Mouse (Mus musculus): ENCODE measurements at regions not wholly inside any gene's neighbourhood (a gene's known extent, or its start where the extent isn't known, plus 50 kb on each side); places are given as distances from the start of the nearest gene placed in this dataset.

DNA sequence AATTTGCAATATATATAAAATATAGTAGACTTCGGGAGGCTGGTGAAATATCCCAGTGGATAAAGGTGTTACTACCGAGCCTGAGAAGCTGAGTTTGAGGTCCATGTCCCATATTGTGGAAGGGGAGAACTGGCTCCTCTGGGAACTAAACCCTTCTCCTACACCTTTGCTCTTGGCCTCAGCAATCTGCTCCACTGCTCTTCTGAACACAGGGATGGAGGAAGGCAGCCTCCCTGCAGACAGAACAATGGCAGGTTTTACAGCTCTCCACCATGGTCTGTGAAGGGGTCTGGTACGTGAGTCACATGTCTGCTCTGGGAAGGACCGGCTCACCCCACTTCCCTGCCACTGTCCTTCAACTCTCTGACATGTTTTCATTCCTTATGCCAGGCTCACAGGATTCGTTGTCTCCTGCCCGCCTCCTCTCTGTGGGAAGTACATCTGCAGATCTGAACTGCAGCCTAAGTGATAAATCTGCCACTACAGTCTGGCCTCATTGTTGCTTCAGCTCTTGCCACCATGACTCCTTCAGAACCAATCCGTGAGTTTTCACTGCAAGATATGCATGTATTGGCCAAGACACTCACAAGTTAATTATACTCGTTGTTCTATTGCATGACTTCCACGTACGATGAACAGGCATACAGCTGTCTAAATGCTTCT lies 220.0 kb upstream of the Gm9767 start:
- no peak for ATAC-seq

DNA sequence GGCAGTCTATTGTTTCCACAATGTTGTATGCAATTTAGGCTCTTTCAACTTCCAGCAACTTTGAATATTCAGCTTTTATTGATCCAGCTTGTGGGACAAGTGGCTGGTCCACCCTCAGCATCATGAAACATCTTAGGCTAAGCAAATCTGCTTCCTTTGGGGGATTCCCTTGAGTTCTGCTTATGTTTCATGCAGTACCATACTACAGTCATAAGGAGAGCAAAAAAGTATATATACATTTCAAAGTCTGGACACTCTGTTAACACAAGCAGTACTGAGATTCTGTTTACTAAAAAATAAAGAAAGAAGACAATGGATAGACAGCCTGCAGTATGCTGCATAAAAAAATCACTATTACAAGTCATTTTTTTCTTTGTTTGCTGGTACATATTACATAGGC lies 233.7 kb upstream of the Gm9767 start:
- no peak for ATAC-seq

DNA sequence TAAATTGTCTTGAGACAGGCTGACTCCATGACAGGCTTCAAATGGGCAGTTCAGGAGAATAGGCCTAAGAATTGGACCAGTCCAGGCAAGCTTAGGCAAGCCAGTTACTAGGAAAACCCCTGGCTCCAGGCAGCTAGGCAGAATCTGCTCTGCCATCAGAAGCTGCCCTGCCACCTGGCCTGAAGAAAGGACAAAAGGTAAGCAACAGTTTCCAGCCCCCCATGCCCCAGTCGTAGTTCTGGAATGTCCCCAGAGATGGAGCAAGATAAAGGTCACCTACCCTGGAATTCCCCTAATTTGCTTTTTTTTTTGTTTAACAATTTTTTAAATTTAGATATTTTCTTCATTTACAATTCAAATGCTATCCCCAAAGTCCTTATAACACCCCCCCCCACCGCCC lies 248.8 kb upstream of the Gm9767 start:
- ATAC-seq, result no peak

DNA sequence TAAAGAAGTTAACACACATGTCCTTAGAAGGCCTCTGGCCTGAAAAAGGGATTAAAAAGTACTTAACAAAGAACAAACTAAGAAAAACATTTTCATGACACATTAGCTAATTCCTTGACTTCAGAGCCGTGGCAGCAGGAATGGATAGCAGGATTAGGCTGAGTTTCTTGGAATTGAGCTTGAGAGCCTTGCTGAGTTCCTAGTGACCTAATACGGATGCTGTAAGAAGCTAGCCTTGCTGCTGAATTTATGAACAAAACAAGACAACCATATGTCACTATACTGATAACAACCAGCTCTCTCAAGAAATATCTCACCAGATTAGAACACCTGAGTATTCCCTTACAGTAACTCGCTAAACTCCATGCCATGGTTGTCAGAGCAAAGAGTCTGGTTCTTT lies 268.2 kb upstream of the Smlr1 start:
- ATAC-seq, result no peak

DNA sequence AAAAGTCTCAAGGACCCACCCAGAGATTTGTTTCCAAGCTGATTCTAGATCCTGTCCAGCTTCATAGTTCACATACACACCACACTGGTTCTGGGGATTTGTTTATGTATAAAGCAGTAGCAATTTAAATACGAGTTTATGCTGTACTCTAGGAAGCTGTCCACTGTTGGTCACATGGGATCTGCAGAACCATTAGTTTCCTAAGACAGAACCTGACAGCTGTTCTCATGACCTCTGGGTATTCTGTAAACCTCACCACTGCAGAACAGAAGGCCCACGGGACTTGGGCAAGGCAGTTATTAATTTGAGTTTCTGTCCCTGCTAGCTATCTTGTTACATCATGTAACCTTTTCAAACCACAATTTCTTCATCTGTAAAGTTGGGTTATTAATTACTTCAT lies 265.4 kb upstream of the Smlr1 start:
- ATAC-seq, result no peak

DNA sequence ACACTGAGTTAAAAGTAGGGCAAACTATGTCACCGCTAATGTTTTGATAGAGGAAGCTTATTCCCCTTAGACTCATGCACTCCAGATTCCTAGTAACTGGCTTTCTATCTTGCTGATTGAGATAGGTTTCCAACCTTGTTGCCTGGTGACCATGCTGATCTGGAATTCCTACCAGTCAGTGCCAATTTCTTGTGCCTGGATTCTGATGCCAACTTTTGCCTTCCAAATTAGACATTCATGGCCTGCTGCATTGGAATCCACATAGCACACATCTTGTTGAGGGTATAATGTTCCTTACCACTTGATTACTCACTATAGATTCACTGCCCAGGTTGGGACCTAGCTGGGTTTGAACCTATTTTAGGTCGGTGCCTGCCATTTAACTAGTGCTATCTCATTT lies 262.8 kb upstream of the Smlr1 start:
- ATAC-seq, result no peak

DNA sequence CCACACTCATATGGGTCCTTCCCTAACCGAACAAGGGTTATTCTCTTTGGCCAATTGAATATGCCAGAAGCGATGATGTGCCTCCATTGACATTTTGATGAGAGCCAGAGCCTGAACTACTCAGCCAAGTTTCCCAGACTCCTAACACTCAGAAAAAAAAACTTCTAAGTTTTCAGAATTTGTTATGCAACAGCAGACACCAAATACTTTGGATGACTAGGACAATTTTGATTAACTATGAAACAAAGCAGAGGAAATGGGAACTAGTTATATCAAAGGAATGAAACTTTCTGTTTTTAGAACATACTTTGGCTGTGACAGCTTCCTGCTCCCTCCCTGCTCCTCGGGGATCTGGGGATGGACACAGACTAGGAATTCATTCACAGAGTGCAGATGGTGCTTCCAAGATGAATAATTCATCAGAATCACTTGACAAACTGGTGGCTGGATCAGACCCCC lies 254.3 kb upstream of the Smlr1 start:
- no peak for ATAC-seq

DNA sequence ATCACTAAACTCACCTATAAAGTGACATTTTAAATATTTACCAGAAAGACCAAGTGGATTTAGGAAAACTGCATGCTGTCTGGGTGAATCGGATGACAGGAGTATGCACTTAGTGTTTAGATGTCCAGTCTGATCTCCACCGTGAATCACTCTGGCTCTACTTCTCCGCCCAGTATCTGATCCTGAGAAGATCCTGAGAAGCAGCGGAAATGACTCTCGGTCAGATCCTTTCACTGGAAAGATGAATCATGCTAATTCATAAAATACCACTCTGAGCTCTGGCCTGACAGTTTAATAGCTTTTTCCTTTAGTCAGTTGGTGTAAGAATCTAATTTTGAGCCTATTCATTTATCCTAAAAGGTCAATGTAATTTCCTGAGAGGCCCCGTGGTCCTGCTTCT lies 252.6 kb upstream of the Smlr1 start:
- ATAC-seq, result no peak

DNA sequence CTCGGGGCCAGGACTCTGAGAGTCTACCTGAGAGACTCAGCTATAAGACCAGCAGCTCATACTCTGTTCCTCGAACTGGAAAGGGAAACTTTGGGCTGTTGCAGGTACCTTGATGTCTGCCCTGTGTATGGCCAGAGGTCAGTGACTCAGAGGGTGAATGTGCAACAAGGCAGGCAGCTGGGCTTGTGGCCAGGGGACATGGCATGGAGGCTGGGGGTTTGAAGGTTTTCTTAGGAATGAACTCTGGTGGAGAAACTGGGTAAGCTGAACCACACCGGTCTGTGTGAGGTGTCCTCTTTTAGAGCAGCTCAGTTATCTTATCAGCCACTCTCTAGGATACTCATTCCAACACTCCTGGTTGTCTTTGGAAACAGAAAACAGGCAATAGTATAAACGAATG lies 251.9 kb upstream of the Smlr1 start:
- ATAC-seq, result no peak

DNA sequence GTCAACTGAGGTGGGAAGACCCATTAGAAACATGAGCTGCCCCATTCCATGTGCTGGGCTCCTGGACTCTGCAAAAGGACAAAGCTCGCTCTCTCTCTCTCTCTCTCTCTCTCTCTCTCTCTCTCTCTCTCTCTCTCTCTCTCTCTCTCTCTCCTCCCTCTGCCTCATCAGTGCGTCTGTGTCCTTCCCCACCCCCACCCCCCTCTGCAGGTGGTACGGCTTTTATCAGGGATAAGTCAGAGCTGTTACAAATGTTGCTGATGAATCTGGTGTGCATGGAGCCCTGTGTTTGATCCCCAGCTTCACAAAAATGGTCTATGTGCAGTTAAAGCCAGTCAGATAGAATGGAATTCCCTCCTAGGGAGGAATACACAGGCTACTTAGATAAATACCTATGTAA lies 247.8 kb upstream of the Smlr1 start:
- ATAC-seq, result no peak

DNA sequence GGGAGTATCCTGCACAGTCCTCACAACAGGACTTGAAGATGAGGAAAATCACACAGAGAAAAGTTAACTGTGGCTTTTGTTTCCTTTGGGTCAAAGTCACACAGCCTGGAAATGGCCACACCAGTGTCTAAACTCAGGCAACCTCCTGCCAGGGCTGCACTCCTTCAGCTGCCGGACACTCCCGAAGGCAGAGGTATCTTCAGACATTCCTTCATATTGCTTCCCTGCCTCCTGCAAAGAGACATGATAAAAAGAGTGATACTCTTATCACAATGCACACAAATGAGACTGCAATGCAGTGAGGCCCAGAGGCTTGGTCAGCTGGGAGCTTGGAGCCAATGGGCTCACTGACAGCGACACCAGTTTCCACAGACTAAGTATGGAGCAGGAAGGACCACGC lies 243.4 kb upstream of the Smlr1 start:
- ATAC-seq, result no peak

DNA sequence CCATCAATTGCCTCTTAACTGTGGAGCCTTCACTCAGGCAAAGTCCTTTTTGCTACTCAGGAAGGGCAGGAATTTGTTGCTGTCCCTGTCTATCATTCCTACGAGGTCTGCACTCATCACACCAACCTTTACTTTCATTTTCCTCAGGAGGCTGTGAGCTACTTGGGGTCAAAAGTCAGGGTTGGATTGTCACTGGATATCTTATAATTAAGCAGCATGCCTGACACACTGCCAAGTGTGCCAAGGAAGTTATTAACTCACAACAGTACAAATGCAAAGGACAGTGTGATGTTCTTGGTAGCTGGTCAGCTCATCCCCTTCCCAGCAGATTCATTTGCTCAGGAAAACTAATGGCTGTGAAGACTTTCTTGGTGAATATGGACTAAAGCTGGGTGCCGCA lies 241.7 kb upstream of the Smlr1 start:
- ATAC-seq, result no peak

DNA sequence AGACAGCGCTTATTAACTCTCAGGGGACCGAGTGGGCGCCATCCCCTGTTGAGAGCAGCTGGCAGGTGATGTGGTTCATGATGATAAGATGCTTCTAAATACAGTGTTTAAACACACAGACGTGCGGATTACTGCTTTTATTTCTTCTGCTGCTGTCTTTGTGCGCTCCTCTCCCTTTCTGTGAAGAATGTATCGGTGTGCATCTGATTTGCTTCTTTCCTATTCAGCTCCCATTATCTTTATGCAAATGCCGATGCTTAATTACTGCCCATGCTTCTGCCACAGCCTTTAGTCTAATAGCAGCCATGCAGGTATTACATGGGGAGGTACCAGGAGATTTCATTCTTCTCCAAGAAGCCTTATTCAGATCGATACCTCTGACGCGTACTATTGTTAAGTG lies 240.6 kb upstream of the Smlr1 start:
- ATAC-seq, result no peak

DNA sequence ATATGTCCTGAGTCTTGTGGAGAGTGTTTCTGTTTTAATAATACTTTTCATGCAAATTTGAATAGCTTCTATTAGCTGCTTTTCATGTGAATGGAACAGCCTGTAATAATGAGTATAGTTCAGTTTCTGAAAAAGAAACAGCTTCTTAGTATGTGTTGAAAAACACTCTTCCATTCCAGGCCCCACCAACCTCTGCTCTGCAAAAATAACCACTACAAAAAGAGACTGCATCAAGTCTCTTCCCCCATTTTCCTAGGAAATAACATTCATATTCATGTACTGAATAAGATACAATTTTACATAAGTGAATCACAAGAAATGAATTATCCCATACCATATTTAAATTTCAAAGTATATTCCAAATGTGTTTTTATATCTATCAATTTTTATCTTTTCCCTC lies 234.0 kb upstream of the Smlr1 start:
- no peak for ATAC-seq

DNA sequence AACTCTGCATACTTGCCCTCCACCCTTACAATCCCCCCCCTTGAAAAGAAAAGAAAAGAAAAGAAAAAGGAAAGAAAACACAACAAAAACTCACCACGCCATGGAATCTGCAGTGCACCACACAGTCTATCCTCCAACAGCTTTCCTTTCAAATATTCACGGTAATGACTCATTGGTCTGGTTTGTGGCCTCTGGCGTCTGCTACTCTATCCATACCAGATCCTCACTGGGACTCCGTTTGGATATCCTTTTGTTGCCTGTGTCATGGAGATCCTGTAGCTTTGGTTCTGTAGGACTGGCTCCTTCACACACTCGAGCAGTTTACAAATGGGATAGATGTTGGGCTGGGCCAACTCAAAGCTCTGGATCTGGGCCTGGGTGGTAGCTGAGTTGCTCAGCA lies 232.4 kb upstream of the Smlr1 start:
- ATAC-seq, result no peak

DNA sequence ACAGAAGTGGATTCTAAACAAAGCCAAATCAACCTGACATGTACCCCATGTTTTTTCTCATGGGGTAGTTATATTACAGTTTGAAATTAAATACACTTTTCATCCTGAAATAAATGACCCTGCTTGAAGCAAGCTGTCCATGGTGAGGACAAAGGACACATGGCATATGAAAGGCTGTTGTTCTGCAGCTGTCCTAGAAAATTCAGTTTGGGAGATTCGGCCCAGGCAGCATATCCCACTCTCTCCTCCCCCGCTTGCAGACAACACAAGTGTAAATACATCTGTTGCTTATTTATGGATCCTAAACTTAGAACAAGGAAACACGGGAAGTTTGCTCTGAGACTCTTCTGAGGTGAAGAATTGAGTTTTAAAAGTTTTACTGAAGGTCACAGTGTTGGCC lies 218.2 kb upstream of the Smlr1 start:
- no peak for ATAC-seq

DNA sequence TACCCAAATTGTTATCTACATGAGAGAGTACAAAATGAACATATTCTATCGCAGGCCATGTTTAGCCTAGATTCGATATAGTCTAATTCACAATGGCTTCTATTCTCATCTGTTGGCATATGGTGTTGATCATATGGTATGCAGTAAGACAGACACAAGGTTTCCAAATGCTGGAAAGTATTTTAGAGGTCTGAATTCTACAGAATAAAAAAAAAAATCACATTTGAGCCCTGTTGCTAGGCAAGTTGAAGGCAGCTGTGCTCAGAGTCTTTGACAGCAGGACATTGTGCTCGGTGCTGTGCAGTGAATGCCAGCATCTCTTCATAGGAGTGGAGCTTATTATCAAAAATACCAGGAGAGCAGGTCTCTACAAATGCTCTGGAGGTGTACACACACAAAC lies 206.6 kb upstream of the Smlr1 start:
- ATAC-seq, result no peak

DNA sequence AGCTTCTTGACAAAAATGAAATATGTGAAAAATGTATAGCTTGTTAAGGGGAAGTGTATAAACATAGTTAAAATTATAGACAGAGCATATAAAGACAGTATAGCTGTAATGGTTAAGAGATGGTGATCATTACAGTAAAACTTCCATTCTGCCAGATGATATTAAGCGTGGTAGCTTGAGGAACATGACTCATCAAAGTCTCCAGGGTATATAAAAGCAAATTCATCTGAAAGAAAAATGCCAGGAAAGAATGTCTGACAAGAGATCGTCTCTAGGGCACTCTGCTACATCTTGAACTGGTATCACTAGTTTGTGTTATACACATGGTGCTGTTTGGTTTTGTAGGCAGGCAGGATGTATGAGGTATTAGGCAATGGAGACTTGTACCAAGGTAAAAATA lies 204.9 kb upstream of the Smlr1 start:
- no peak for ATAC-seq

DNA sequence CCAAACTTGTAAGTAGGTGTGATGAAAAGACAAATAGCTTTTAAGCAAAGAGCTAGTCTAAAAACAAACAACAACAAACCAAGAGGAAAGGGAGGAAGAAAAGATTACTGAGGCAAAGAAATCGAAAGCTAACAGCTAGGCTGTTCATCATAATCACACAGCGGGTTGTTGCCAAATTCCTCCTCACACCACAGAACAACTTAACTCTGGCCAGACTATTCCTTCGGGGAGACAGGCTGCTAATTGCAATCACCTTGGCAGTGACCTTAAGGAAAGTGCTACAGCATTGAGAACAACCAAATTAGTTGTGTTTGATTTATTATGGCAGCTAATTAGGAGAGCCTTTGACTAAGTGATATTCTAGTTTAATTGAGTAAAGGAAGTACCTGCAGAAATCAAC lies 194.4 kb upstream of the Smlr1 start:
- ATAC-seq, result no peak

DNA sequence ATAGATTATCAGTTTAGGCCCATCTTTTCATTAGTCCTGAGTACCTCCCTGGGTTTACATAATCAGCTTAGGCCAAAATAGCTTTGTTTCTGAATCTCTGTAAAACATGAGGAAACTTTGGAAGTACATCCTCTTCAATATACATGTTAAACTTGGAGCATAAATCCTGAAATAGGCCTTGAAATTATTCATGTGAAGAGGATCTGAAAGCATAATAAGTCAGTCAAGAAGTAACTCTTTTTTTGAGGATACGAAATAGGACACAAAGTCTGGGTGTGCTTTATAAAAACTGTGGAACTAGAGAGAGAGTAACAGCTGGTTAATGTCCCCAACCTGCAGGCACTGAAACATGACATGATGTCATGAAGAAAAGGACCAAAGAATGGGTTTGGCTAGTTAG lies 187.9 kb upstream of the Smlr1 start:
- ATAC-seq, result no peak

DNA sequence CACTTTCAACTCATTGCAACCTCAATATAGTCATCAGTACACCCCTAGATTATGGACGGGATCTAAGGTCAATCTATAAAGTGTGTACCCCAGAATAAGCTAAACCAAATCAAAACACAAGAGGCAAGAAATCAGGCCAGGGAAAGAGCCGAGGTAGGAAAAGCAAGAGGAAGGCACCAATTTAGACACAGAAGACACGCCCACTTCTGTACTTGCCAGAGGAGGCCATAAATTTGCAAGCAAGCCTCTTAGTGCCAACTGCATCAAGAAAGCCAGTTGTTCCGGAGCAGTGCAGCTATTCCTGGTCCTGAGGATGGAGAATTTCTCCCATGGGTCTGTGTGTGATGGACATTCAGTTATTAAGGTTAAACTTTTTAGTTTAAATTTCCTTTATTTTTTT lies 179.7 kb upstream of the Smlr1 start:
- ATAC-seq, result no peak

DNA sequence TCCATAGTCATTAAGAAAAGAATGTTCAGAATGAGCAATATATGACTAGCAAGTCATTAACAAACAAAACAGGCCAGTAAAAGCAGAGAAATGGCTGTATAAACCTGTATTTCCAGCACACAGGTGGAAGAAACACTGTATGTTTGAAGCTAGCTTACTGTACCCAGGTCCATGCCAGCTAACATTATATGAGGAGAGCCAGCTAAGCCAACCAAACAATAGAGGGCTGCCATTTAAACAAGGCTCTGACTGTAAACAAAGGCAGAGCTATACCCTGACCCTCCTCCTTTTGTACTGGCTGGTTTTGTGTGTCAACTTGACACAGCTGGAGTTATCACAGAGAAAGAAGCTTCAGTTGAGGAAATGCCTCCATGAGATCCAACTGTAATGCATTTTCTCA lies 178.6 kb upstream of the Smlr1 start:
- ATAC-seq, result no peak

DNA sequence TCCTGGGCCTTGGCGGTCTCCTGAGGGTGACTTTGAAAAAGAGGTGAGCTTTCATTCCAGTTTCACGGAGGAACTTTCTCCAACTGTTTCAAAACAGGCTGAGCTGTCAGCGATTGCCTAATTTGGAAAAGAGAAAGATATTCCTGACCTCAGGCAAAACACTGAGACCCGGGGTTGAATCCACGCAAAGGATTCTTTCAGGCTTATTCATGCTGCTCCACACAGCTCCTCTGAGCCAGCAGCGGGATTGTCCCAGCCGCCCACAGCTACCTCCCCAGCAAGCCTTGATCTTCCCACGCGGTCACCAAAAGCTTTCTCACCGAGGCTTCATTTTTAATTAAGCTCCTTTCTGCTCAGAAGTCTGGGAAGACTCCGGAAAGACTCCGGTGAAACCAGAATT lies 178.0 kb upstream of the Smlr1 start:
- no peak for ATAC-seq

DNA sequence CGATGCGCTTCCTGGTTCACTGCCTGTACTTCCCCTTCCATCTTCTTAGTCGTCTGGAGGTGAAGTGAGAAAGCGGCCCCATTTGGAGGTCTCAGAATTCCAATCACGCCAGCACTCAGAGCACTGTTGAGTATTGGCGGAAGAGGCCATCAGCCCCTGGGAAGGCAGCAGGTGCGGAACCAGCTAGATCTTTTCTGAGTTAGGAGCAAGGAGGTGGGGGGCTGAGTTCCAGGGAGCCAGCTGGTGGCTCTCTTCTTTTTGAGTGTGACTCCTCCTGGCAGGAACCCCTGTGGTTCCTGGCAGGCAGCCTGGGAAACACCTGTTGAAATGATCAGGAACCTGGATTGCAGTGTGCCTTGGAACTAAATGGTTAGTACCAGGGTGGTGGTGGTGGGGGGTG lies 171.9 kb upstream of the Smlr1 start:
- ATAC-seq, result no peak

DNA sequence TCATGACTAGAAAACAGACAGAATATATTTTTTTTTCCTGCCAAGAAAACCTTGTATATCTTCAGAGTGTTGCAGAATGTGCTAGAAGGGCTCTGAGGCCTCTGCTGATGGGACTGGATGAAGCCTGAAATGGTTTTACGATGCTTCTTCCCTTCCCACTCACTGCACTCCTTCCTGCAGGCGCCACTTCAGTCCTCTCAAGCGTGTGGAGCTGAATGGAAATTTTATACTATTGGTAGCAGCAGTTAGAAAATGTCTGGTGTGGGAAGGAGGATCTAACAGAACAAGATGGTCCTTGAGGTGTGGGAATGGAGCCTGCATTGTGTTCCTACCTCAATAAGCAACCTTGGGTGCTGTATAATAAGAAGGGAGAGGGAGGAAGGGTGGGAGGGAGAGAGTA lies 166.1 kb upstream of the Smlr1 start:
- no peak for ATAC-seq

DNA sequence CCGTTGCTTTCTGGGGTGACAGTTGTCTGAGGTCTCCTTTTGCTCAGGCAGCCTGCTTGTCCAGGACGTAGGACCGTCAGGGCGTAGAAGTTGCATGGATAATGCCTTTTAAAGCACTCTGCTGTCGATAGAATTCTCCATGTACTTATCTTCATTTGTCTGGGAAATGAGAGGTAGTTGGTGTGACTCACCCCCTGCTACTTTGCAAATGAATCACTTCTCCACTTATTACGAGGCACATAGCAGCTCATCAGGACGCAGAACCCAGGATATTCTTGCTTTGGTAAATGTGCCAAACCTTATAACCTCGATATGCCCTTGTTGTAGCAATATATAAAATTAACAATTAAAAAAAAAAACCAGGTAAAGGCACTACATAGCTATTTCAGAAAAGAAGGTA lies 159.7 kb upstream of the Smlr1 start:
- ATAC-seq, result no peak

Measured in inflammation-experienced regulatory T-cells, adult 6 months (primary cell).